Mouse (Mus musculus) frontal cortex, adult (tissue): ENCODE results near the gene Mum1.

Experiments used
- ATAC-seq: cut with Nextera tagmentation; 2 replicates; pipeline ENCODE4 v1.9.2; 2017; ENCODE audit warnings: mild to moderate bottlenecking, moderate library complexity, mixed read lengths; ENCODE audit not compliant: low TSS enrichment

The Mum1 gene

GRCm38 (mm10) chr10:80226416-80227165 lies at the start of gene Mum1:
Gene Mum1 (plus strand): TSS chr10:80226434.
- ATAC-seq: peak; percentile 95; the same call in 1 of the 2 replicates

DNA sequence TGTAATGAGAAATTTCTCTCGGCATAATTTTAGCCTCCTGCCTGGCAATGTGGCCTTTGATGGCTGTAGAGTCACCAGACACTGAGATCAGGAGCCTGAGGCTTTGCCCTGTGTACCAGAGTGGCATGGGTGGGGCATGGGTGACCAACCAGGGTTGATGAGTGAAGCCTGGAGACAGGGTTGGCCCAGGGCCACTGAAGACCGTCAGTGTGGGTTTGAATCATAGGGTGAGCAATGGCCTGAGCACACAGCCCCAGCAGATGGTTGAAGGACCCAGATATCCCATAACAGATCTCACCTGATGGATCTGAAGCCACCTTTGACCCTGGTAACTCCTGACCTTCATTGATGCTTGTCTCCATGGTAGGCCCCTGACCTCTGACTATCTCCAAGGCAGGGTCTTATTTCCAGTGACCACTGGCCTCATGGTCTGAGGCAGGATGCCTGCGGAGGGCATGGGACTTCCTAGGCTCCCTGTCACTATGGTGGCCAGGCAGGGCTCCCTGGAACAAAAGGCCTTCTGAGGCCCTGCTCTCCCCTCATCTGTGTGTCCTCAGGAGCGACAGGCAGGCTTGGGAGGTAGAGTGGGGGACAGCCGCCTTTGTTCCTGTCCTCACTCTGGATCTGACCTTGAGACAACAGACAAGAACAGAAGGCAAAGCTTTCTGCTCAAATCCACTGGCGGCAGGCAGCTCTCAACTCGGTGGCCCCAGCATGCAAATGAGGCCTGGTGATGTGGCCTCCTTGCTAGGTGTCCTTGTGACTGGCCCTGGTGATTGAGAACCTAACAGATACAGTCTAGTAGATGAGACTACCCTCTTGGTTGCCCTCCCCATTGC lies 48.6 kb upstream of the Mum1 start:
- ATAC-seq: no peak

GRCm38 (mm10) chr10:80179068-80180051 lies 46.9 kb upstream of the Mum1 start, which contains the start of gene Efna2:
Gene Efna2 (plus strand): TSS chr10:80179482.
- ATAC-seq: peak; percentile 15; the same call in 1 of the 2 replicates

- no peak for ATAC-seq
These were observed 45.9 kb upstream of the Mum1 start for GRCm38 (mm10) chr10:80180288-80180687.

DNA sequence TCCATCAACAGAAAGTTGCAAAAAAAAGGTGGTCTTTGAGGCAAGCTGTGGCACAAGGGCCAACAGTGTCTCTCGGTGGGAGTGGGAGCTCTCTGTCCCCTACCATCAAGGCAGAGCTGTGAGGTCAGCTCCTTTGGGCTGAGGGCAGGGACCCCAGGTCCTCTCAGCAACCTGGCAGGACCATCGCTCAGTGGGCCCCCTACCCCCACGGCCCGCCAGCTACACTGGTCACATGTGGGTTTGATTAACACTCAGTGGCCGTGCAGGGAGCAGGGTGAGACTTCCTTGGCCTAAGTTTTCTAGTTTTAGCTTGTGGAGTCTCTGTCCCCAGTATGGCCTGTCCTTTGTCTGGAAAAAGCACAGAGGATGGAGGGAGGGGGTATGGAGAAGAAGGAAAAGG lies 45.4 kb upstream of the Mum1 start:
- no peak for ATAC-seq

DNA sequence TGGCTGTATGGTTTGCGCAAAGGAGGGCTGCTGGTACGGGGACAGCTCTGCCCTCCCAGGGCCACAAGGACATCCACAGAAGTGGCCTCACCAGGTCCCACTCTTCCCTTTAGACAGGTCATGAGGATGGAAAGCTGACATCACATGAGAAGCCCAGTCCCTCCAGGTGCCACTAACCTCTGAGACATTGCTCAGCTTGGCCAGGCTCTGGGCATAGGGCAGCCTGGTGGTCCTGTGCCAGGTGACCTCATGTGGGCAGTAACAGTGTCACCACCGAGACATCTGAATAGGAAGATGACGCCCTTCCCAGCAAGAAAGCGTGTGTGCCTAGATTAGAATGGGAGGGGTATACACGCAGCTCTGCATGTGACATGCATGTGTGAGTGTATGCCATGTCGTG lies 43.7 kb upstream of the Mum1 start:
- ATAC-seq: no peak

GRCm38 (mm10) chr10:80186649-80187048 lies 39.6 kb upstream of the Mum1 start:
- ATAC-seq: no peak

DNA sequence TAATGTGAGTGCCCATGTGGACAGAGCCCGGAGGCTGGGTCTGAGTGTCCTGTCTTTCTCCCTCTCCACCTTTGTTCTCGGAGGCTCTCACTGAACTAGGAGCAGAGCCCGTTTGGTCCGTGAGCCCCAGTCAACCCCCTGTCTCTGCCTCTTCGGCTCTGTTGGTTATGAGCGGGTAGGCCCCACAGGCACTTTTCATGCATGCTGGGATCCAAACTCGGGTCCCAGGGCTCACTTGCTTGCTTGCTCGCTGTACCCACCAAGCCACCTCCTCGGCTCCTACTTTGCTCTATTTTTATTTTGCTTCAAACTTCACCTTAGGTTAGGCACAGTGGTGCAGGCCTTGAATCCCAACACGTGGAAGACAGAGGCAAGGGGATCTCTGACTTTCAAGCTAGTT lies 38.5 kb upstream of the Mum1 start:
- ATAC-seq: no peak

GRCm38 (mm10) chr10:80188453-80189024 lies 37.7 kb upstream of the Mum1 start:
- ATAC-seq: no peak

- no peak for ATAC-seq
These were observed 36.2 kb upstream of the Mum1 start for GRCm38 (mm10) chr10:80189999-80190398.

DNA sequence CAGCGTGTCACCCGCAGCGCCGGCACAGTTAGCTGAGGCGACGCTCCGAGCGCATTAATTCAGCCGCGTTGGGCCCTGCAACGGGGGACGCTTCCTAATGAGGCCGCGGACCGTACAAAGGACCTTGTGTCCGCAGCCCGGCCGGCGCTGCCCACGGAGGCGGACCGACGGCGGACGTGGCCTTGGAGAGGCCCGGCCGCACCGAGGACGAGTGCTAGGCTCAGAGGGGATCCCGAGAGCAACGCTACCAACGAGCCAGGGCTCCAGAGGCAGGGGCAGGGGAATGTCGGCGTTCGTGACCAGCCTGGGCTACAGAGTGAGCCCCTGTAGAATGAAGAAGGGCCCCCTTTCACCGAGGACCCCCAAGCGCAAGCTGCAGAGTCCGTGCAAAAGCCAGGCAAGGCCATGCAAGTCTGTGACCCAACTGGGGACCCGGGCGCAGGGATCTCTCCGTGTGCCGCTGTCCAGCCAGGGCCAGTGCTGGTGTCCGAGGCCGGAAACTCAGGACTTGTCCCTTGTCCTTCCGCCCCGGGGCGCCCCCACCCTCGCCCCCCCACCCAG lies 35.7 kb upstream of the Mum1 start:
- ATAC-seq: peak; percentile 77; the same call in 1 of the 2 replicates

GRCm38 (mm10) chr10:80193976-80194375 lies 32.3 kb upstream of the Mum1 start:
- ATAC-seq: no peak

GRCm38 (mm10) chr10:80194441-80194840 lies 31.8 kb upstream of the Mum1 start:
- ATAC-seq: no peak

DNA sequence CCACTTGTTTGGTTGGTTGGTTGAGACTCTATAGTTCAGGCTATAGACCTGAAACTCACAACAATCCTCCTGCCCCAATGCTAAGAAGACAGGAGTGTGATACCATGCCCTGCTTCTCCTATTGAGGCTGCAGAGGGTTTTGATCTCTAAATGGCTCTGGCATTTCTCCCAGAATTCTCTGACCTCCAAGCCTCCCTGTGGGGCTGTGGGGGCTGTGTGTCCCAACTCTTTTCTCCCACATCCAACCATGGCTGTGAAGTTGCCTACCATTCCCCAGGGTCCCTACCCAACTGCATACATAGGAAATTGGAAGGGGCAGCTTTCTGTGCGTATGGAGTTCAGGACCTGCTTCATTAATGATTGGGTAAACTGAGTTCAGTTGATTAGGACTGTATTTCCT lies 30.1 kb upstream of the Mum1 start:
- no peak for ATAC-seq

DNA sequence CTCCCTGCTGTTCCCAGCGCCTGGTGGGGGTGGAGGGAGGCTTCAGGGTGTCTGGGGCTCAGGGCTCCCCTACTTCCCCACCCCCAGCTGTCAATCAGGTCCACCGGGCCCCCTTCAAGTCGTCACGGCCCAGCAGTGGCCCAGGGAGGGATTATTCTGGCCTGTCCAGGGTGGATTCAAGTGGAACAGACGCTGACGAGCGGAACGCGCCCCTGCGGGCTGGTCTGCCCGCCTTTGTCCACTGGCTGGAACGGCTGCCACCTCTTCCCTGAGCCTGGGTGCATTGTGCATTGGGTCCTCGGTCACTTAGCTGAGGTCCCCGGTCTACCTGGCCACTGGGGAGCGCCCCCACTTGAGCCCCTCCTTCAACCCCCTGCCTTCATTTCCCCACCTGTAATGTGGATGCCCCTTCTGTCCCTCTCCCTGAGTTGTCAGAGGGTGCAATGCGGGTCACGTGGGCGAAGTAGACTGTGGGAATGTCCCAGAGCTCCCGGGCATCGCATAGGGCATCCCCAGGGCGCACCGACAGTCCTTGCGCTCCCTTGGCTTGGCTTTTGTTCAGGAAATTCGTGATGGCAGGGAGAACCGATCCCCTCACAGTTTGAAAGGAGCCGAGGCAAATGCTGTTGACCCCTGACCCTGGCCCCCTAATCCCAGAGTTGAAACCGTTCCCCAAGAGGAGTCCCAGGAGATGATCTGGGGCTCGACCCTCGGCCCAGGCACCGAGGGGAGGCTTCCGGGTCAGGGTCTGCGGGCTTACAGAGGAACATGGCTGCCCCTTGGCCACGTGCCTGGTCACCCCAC lies 29.3 kb upstream of the Mum1 start:
- no peak for ATAC-seq

GRCm38 (mm10) chr10:80199440-80200008 lies 26.7 kb upstream of the Mum1 start:
- peak; percentile 89 for ATAC-seq

GRCm38 (mm10) chr10:80200485-80200884 lies 25.7 kb upstream of the Mum1 start:
- ATAC-seq: no peak

GRCm38 (mm10) chr10:80204055-80204454 lies 22.2 kb upstream of the Mum1 start:
- ATAC-seq: no peak

- ATAC-seq: no peak
These were observed 19.0 kb upstream of the Mum1 start for GRCm38 (mm10) chr10:80207201-80207600.

DNA sequence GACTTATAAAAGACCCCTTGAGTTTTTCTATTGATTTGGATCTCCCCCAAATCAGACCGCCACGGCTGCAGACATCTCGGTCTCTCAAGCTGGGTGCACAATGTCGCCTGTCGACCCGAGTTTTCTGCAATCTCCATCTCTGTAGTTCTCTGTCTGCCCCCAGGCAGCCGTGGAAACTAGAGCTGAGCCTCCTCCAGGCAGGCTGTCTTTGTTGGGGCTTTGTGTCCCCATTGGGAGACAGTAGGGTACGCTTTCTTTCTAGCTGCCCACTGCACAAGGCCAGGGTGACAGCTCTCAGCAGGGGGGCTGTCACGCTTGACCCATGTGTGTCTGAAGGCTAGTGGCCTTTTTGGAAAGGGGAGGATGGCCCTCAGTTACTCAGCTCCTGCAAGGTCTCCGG lies 18.6 kb upstream of the Mum1 start:
- ATAC-seq: no peak
